Mouse (Mus musculus): ENCODE data around the gene Dhx57. TPM values are rescaled to one million over a fixed set of nuclear protein-coding genes. Genes with fewer than 3 reads are reported as not detected.

Dhx57 gene
- polyA plus RNA-seq, 1 experiment from 2014 or later = 8.9 TPM

Other genes with a start within 250 kb of the Dhx57 start
- gene Hnrnpll, start 228.1 kb downstream of the Dhx57 start, polyA plus RNA-seq (2014; fragmentation: Nextera tagmentation; extraction: Ambion mirVana) = 47.7 and 52.3 TPM in 2 replicates
- gene Galm, start 163.0 kb downstream of the Dhx57 start, polyA plus RNA-seq (2014; fragmentation: Nextera tagmentation; extraction: Ambion mirVana) = 10.7 and 13.7 TPM in 2 replicates
- gene Srsf7, start 83.2 kb downstream of the Dhx57 start, polyA plus RNA-seq (2014; fragmentation: Nextera tagmentation; extraction: Ambion mirVana) = 275 and 276 TPM in 2 replicates
- gene Ttc39d, start 83.0 kb downstream of the Dhx57 start, polyA plus RNA-seq (2014; fragmentation: Nextera tagmentation; extraction: Ambion mirVana) = 0.11 and 0.16 TPM in 2 replicates
- gene Gemin6, start 66.0 kb downstream of the Dhx57 start, polyA plus RNA-seq (2014; fragmentation: Nextera tagmentation; extraction: Ambion mirVana) = 23.5 and 27.0 TPM in 2 replicates
- gene Morn2, start 273 bp downstream of the Dhx57 start, polyA plus RNA-seq (2014; fragmentation: Nextera tagmentation; extraction: Ambion mirVana) = 31.3 and 32.1 TPM in 2 replicates
- gene Arhgef33, start 16.9 kb upstream of the Dhx57 start, polyA plus RNA-seq (2014; fragmentation: Nextera tagmentation; extraction: Ambion mirVana) = 0.80 and 1.4 TPM in 2 replicates
- 1.2 TPM in 2 replicates for gene Gm10190, start 83.1 kb upstream of the Dhx57 start, polyA plus RNA-seq (2014; fragmentation: Nextera tagmentation; extraction: Ambion mirVana)
- gene Sos1, start 190.0 kb upstream of the Dhx57 start, polyA plus RNA-seq (2014; fragmentation: Nextera tagmentation; extraction: Ambion mirVana) = 6.2 TPM in 2 replicates